Mouse (Mus musculus) liver, postnatal 0 days (tissue): ENCODE data around the gene Helz2.
A peak's percentile ranks its signal among the peaks of the same experiment; 100 is the strongest.

Experiments
- CTCF ChIP-seq: sonication (generic); IDR thresholded peaks from 2 replicates; pipeline ENCODE4 v1.5.1; 2016; ENCODE audit warnings: antibody characterized with exemption, low read depth
- EP300 ChIP-seq: IDR thresholded peaks from 2 replicates; pipeline ENCODE4 v1.6.1; 2016; ENCODE audit warnings: antibody characterized with exemption, low read depth, mild to moderate bottlenecking

- TF ChIP-seq EP300 (peak; percentile 40; the same call in 1 of the 2 replicates), CTCF (peak; percentile 43)
Measured at GRCm38 (mm10) chr2:181187121-181188000, 54.5 kb downstream of the Helz2 start, which contains the start of gene Ppdpf.
